Mouse (Mus musculus) retina, postnatal 1 day (tissue): Measurements from ENCODE around the gene Stambpl1.

ENCODE experiments used
- DNase-seq: peaks from one replicate; pipeline ENCODE4 v3.0.0-alpha.2; 2012

Stambpl1 gene

DNA sequence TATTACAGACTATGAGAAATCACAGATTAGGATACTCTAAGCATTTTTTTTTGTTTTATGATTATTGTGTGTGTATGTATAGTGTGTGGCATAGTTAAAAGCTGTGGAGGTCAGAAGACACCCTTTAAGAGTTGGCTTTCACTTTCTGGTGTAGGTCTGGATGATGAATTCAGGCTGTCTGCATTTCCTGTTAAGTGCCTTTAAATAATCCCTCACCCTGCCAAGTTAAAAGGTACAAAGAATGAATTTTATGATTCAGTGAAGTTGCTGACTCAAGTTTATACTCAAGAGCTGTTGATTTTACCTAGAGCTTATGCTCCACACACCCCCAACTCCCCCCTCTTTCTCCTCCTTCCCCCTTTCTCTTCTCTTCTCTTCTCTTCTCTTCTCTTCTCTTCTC, 95.2 kb downstream of the Stambpl1 start:
- DNase-seq, result no peak

DNA sequence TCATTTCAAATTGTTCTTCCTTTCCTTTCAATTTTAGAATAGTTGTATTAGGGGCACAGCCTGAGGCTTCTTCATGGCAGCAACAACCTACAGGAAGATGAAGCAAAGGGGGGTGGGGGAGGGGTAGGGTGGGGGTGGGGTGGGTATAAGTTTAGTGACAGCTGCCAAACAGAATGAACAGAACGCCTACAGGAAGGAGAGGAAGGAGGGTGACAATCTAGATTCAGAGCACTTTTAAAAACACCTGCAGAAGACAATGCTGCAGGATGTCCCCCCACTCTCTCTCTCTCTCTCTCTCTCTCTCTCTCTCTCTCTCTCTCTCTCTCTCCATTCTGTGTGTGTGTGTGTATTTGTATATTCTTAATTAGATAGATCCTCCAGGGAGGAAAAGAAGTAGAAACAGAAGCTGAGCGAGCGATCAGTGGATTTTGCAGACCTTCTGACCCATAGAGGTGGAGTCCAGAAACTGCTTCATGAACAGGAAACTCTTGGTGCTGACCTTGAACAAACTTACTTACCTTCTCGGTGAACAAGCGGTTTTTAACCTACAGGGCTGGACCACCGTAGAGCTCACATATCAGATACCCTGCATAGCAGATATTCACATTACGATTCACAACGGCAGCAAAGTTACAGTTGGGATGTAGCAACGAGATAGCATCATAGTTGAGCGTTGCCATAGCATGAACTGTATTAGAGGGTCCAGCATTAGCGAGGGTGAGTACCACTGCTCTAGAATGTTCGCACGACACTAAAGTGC, 95.8 kb downstream of the Stambpl1 start:
- no peak for DNase-seq

DNA sequence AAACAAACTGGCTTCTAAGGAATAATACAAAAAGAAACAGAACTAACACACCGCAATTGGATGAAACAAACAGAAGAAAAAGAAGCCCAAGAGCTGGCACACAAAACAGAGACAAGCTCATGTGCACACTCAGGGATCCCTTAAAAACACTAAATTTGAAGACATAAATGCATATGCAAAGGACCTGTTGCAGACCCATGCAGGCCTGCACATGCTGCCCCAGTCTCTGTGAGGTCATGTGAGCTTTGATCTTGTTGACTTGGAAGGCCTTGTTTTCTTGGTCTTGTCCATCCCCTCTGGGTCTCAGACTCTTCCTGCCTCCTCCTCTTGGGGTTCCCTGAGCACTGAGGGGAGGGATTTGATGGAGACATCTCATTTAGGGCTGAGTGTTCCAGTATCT, 96.7 kb downstream of the Stambpl1 start:
- no peak for DNase-seq
